Mouse (Mus musculus) megakaryocyte-erythroid progenitor cell, adult 5 weeks (primary cell): ENCODE results near the gene Itga2b. TPM values are rescaled to one million over a fixed set of nuclear protein-coding genes. Genes with fewer than 3 reads are reported as not detected.

Experiments
- polyA plus RNA-seq: library from polyadenylated mRNA; stranded (reverse); fragments of >175 nt; gene quantifications from 2 replicates; pipeline ENCODE4 v1.2.3, GENCODE M21; 2012

Itga2b gene
- 113 and 212 TPM in 2 replicates for polyA plus RNA-seq

GRCm38 (mm10) chr11:102469648-102470357 is at the start of gene Itga2b:
Itga2b (minus strand) TSS chr11:102470122.

GRCm38 (mm10) chr11:102447497-102447896 is 22.4 kb downstream of the Itga2b start, which contains the start of gene Fam171a2:
Fam171a2 (minus strand) TSS chr11:102447682.

GRCm38 (mm10) chr11:102430121-102431017 is 39.6 kb downstream of the Itga2b start, which contains the start of gene Grn:
Grn (plus strand) TSS chr11:102430315.

GRCm38 (mm10) chr11:102407834-102408215 is 62.1 kb downstream of the Itga2b start, which contains the start of gene Slc25a39:
Slc25a39 (minus strand) TSS chr11:102407946.

Other genes starting within 250 kb of the Itga2b start
- 158 and 159 TPM in 2 replicates for gene Hdac5, start 240.0 kb downstream of the Itga2b start, polyA plus RNA-seq
- gene BC030867, start 221.2 kb downstream of the Itga2b start, polyA plus RNA-seq: 8.4 and 10.1 TPM in 2 replicates
- gene Asb16, start 201.4 kb downstream of the Itga2b start, polyA plus RNA-seq: 0.81 and 1.0 TPM in 2 replicates
- gene Tmub2, start 185.2 kb downstream of the Itga2b start, polyA plus RNA-seq: 36.1 and 37.7 TPM in 2 replicates
- gene Atxn7l3, start 173.5 kb downstream of the Itga2b start, polyA plus RNA-seq: 94.8 and 103 TPM in 2 replicates
- 161 and 212 TPM in 2 replicates for gene Ubtf, start 150.4 kb downstream of the Itga2b start, polyA plus RNA-seq
- 2.7 and 4.3 TPM in 2 replicates for gene Slc4a1, start 103.9 kb downstream of the Itga2b start, polyA plus RNA-seq
- gene Rundc3a, start 76.7 kb downstream of the Itga2b start, polyA plus RNA-seq: 1.8 and 3.5 TPM in 2 replicates
- 222 and 234 TPM in 2 replicates for gene Slc25a39, start 62.2 kb downstream of the Itga2b start, polyA plus RNA-seq
- gene Grn, start 39.8 kb downstream of the Itga2b start, polyA plus RNA-seq: 72.3 and 103 TPM in 2 replicates
- 4.1 and 7.0 TPM in 2 replicates for gene Fam171a2, start 22.4 kb downstream of the Itga2b start, polyA plus RNA-seq
- gene Gpatch8, start 86.3 kb upstream of the Itga2b start, polyA plus RNA-seq: 9.8 and 11.9 TPM in 2 replicates
- not detected in 2 replicates for gene Gm11627, start 109.3 kb upstream of the Itga2b start, polyA plus RNA-seq
- 0.18 and 0.24 TPM in 2 replicates for gene Fzd2, start 134.3 kb upstream of the Itga2b start, polyA plus RNA-seq
- not detected in 2 replicates for gene Meioc, start 193.6 kb upstream of the Itga2b start, polyA plus RNA-seq
- gene Ccdc43, start 227.7 kb upstream of the Itga2b start, polyA plus RNA-seq: 8.7 and 9.4 TPM in 2 replicates